Mouse (Mus musculus) urinary bladder, postnatal 10 days (tissue): ENCODE data around the gene Cenpu.
"Not testable (repeated sequence)": the region's sequence is repeated elsewhere in the genome, so short reads cannot be mapped to it uniquely, and the experiment has no call there.

Source experiments
- DNase-seq: peaks from one replicate; pipeline ENCODE4 v3.0.0; 2022; ENCODE audit warnings: low spot score

The Cenpu gene

DNA sequence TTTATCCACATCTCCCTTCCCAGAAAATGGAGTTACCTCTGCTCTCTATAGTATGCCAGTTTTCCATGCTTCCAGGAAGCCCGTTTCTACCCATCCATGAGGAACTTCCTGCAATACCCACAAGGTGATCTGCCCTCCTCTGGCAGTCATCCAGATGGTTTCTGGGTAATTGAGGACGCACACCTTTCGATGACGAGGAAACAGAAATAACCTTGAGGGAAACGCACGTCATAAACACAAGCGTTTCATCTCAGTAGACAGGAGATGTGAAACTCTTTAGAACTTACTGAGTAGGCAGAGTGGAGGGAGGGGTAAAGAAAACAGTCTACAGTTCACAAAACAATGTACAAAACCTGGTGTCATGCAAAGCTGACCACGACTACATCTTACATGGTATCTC is 1.8 kb upstream of the Cenpu start:
- no peak for DNase-seq

- DNase-seq, result no peak
Measured at GRCm38 (mm10) chr8:46551029-46551428, 799 bp upstream of the Cenpu start.

GRCm38 (mm10) chr8:46552441-46552765 is 575 bp downstream of the Cenpu start:
- DNase-seq, result no peak

GRCm38 (mm10) chr8:46559428-46559827 is 7.6 kb downstream of the Cenpu start:
- no peak for DNase-seq

- no peak for DNase-seq
Measured at GRCm38 (mm10) chr8:46562333-46562732, 10.5 kb downstream of the Cenpu start.

- no peak for DNase-seq
Measured at GRCm38 (mm10) chr8:46566914-46567529, 15.2 kb downstream of the Cenpu start.

GRCm38 (mm10) chr8:46567946-46568345 is 16.1 kb downstream of the Cenpu start:
- no peak for DNase-seq

DNA sequence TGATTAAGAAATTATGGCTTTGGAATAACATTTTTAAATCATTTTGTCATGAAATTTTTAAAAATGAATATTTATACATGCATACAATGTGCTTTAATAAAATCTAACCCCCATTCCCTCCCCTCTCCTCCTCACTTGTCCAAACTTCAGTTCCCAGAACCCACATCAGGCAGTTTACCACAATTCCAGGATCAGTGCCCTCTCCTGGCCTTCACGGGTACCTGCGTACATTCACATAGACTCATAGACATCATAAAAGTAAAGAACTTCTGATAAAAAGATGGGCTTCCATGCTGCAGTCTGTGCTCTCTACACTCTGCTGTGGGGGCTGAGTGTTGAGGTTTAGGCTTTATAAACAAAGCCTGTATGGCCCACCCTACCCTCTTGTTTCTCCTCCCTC is 17.1 kb downstream of the Cenpu start:
- DNase-seq, result no peak

DNA sequence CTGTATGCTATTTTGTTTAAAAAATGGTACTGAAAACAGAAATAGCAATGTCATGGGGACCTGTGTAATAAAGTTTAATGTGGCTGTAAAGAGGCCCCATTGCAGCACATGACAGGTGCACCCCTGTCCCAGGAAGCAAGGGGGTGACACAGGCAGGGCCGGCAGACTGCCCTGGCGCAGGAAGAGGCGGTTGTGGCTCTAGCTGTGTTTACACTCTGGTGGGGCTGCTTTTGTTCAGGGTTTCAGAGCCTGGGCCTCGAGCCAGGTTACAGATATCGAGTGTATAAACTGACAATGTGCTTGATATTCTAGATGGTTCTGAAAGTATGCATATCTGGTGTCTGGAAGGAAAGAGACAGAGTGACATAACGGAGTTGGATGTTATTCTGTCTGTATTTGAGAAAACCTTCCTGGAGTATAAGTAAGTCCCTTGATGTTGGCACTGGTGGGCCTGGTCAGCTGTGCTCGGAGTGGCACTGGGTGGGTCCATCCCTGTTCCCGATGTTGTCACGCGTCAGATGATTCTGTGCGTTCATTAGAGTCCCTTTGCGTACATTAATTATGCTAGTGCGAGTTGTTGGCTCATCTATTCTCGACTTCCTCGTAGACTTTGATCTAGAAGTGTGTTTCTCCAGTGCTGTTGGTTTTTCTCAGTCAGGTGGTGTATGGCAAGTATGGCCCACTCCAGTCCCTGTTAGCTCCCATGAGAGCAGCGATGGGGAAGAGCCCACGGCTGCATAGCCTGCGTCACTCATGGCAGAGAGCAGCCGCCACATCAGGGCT is 18.0 kb downstream of the Cenpu start:
- DNase-seq, result no peak

GRCm38 (mm10) chr8:46570673-46571072 is 18.8 kb downstream of the Cenpu start:
- no peak for DNase-seq

DNA sequence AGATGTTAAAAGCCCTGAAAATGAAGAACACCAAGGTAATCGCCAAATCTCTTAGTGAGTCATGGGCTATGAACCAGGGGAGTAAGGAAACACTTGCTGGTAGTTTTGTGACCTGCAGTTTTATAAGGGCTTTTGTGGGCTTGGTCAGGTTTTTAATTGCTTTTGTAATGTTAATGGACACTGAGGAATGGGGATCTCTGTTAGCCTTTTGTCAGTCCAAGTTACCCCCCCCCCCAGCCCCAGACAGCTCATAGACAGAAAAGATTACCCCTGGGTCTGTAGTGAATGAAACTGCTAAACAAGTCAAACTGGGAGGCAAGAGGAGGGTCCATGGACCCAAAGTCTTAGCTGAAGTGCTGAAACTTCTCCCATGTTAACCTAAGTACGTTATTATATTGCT is 21.6 kb downstream of the Cenpu start:
- no peak for DNase-seq

DNA sequence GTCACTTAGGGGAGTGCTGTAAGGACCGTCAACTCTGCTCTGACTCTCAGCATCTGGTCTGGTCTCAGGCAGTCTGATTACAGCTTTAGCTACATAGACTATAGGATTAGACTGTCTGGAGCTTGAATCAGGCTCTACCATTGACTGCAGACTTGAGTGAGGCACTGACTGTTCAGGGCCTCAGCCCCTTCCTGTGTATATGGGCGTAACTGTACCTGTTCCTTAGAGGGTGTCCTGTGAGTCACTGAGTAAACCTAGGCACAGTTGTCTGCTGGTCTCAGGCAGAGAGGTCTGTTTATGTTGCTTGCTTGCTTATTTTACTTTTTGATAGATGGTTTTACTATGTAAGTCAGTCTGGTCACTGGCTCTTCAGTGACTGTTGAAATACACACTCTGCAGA is 22.1 kb downstream of the Cenpu start:
- DNase-seq, result no peak

DNA sequence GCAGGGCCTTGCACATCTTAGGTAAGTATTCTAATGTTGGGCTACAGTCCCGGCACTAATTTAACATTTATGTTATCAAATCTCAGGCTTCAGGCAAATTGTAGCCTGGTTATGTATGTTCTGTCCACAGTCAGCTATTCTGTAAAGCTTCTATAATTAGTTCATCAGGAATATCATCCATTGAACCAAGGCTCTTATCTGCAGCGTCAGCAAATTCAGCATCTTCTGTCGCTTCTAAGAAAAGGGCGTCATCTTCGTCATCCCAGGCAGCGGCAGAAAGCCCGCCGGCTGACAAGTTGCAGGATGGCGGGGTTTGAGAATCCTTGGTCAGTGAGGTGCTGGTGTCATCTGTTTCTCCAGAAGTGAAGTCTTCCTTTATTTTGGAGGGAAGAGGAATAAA is 27.0 kb downstream of the Cenpu start:
- DNase-seq, result no peak

GRCm38 (mm10) chr8:46584328-46584727 is 32.5 kb downstream of the Cenpu start:
- DNase-seq, result not testable (repeated sequence)

DNA sequence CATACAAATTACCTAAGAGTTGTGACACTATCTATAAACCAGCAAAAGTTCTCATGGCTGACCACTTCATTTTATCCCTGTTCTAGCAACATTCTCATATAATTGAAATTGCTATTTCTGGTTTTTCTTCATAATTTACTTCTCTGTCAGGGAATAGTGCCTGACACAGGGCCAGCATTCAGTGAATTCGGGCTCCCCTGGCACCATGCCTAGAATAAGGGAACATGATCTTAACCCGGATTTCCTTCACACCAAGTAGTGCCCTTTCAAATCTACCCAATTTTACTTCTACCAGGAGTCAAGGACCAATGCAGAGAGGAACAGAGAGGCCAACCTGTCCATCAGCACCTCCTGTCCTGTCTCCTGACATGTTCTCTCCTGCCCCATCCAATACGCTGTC is 33.7 kb downstream of the Cenpu start:
- DNase-seq, result no peak

GRCm38 (mm10) chr8:46587911-46588310 is 36.1 kb downstream of the Cenpu start:
- DNase-seq, result no peak

DNA sequence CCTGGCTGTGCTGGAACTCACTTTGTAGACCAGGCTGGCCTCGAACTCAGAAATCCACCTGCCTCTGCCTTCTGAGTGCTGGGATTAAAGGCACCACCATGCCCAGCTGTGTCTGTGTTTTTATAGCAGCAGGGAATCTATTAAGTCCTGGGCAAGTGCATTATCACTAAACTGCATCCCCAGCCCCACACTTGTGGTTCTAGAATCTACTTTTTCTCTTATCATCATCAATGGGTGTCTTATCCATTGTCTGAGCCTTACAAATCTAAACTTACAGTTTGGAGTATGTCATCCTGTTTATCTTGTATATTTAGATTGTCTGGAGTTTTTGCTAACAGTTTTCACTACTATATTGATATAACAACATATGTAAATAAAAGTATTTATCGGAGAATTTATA is 36.8 kb downstream of the Cenpu start:
- no peak for DNase-seq

DNA sequence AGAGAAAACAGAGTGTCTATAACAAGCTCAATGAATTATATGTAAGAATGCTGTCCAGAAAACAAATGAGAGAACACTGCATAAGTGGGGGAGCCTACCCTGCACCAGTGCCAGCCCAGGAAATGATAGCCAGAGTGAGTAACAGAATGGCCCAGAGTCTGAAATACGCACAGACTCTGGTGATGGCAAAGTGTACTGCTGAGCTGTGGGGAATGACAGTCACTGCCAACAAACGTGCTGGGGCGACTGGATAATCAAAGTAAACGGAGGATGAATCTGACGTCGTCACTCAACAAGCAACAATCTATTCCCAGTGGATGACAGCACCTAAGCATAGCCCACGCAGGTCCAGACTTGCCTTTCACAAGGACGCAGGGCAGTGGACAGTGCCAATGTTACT is 41.2 kb downstream of the Cenpu start:
- no peak for DNase-seq

DNA sequence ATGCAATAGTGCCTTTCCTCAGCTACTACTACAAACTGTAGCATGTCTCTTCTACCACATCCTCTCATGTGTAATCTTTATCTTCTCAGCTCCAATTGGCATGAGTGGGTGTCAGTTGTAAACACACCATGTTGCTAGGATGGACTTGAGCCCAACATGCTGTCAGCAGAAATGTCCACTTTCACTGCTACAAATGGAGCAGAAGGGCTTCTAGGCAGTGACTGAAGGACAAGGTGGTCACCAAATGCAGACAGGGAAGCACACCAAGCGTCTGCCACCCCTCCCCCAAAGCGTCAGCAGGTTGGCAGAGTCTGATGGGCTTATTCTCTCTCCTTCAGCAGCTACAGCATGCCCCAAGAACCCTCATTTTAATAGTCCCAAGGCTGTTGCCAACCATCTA is 41.9 kb downstream of the Cenpu start:
- no peak for DNase-seq

GRCm38 (mm10) chr8:46595593-46595992 is 43.8 kb downstream of the Cenpu start:
- DNase-seq, result no peak

DNA sequence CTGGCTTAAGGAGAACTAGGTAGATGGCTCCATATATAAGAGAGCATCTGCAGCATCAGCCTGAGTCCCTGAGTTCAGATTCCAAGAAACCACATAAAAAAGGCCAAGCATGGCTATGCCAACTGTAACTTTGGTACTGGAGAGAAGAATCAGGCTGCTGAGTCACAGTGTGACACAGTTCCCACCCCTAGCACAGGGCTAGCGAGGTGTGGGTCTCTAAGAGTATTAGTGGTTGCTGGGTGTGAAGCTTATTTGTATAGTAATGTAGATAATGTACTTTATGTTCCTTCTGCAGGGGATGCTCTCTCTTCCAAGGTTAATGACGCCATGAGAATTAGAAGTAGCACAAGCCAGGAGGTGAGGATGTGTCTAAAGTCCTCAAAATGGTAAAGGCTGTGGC is 44.7 kb downstream of the Cenpu start:
- DNase-seq, result no peak

DNA sequence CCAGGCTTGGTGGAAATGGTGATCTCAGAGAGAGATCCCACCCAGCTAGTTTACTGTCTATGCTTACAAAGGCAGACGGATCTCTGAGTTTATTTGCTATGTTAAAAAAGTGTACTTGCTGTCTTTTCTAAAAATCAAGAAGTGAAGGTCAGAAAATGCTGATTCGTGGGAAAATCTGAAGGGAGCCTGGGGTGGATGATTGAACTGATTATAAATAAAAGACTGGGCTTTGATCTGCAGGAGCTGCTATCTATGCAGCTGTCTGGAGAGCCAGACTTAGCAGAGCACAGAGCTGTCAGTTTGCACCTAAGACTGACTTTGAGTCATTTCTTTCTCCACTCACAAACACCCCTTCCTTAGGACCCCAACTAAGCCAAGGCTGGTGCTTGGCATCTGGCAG is 45.6 kb downstream of the Cenpu start:
- DNase-seq, result no peak

DNA sequence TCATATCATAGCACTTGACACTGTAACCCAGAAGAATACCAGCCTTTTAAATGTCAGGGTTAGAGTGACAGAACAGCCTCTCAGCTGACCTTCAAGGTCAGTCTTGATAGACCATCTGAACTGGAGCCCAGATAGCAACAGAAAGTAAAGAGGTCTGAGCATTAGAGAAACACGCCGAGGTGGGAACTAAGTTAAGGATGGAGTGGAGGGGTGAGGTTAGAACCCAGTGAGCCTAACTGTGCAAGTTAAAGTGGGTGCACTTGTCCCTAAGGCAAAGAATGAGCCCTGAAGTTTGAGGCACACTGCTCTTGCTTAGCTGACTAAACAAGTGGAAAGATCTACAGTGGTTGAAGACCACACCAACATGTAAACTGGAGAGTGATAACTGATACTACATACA is 46.3 kb downstream of the Cenpu start:
- DNase-seq, result no peak

GRCm38 (mm10) chr8:46598753-46599152 is 46.9 kb downstream of the Cenpu start:
- no peak for DNase-seq
